Mouse (Mus musculus): ENCODE results near the gene Eif4e2.

Eif4e2 gene

DNA sequence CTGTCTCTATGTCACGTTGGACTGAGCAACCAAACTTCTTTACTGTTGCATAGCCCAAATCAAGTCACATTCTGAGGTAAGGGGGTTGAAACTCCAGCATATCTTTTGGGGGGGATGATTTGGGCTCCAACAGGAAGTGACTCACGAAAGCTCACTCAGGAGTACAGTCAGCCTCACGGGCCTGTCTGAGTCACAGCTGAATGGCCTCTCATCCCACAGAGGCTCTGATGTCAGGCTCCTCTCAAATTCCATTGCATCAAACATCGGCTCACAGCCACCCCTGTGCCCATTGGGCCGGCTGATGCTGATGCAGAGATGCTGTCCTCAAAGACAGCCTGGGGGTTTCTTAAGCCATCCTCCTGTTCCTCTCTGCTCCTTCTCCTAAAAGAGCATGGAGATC lies 32.8 kb upstream of the Eif4e2 start:
- Histone ChIP-seq H3K9me3 (ENCODE audit: low read length) (no peaks in the 10 kb centered on the region), H3K4me1 (replicated peaks; ENCODE audit: low read depth, low read length) (peaks cover 43% of the 10 kb centered on the region), H3K4me3 (replicated peaks; ENCODE audit: low read length) (no peak overlapping the region), H3K27me3 (ENCODE audit: insufficient read depth, low read length) (peaks cover 59% of the 10 kb centered on the region), H3K36me3 (ENCODE audit: insufficient read depth, low read length) (no peaks in the 10 kb centered on the region)
- no peak for TF ChIP-seq CTCF (conservative IDR thresholded peaks at IDR 0.05; ENCODE audit: low read length)
- no peak for TF ChIP-seq POU5F1 (IDR thresholded peaks at IDR 0.05; ENCODE audit: borderline replicate concordance, low read length)
- TF ChIP-seq NANOG (IDR thresholded peaks at IDR 0.05; ENCODE audit: borderline replicate concordance, low read length): no peak

DNA sequence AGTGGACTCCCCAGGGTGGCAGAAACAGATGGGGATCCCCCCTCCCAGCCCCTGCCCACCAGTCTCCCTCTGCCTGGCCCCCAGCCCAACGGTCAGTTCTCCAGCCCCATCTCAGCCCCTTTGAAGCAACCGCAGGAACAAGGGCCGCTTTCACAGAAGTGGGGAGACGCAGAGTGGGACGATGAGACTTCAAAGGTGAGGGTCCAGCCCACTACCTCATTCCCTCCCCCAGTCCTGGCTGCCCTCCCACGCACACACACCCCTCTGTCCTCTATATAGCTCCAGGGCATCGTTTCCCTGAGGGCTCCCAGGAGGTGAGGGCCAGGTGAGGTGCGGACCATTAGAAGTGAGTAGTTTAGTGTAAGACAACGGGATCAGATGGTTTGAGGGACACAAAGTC lies 30.7 kb upstream of the Eif4e2 start, which contains the start of gene Prss56:
Gene Prss56 (plus strand): TSS at position 301 of the 400 bp plus-strand sequence.
- Histone ChIP-seq H3K9me3 (ENCODE audit: low read length) (no peaks in the 10 kb centered on the region), H3K4me1 (replicated peaks; ENCODE audit: low read depth, low read length) (peaks cover 51% of the 10 kb centered on the region), H3K4me3 (replicated peaks; ENCODE audit: low read length) (peak within 1 kb of the TSS; percentile 67), H3K36me3 (ENCODE audit: insufficient read depth, low read length) (no peaks in the 10 kb centered on the region), H3K27me3 (ENCODE audit: insufficient read depth, low read length) (peaks cover 69% of the 10 kb centered on the region)
- TF ChIP-seq CTCF (conservative IDR thresholded peaks at IDR 0.05; ENCODE audit: low read length): no peak

DNA sequence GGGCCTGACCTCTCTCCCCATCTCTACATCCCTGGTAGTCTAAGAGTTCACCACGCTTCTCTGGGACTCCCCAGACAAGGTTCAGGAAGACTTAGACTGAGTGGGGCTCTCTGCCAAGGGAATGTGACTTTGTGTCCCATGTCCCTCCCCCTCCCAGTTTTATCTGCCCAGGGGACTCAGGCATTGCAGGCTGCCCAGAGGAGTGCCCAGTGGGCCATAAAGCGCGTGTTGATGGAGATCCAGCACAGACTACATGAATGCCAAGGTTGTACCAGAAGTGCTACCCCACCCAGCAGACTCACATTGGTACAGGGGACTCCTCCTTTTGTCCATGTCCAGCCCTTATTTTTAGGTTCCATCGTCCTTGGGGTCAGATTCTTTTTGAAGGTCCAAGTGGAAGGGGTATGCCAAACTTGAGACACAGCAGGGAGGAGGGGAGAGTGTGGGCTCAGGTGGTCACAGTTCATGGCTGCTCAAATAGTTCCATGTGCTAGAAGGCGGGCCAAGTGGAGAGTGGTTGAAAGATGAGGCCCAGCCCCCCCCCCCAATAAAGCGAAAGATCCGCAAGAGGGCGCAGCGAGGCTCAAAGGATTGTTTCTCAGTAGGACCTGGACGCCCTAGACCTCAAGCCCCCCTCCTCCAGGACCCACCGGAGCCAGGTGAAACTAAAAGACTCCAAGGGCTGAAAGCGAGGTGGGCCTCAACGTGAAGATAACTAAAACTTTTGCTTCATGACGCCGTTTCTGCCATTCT lies 29.5 kb upstream of the Eif4e2 start:
- Histone ChIP-seq H3K4me1 (replicated peaks; ENCODE audit: low read depth, low read length) (peaks cover 51% of the 10 kb centered on the region), H3K36me3 (ENCODE audit: insufficient read depth, low read length) (no peaks in the 10 kb centered on the region), H3K4me3 (replicated peaks; ENCODE audit: low read length) (peak overlapping the region; percentile 43; the same call in 1 of the 2 replicates), H3K9me3 (ENCODE audit: low read length) (no peaks in the 10 kb centered on the region), H3K27me3 (ENCODE audit: insufficient read depth, low read length) (peaks cover 78% of the 10 kb centered on the region)
- no peak for TF ChIP-seq CTCF (conservative IDR thresholded peaks at IDR 0.05; ENCODE audit: low read length)
- TF ChIP-seq NANOG (IDR thresholded peaks at IDR 0.05; ENCODE audit: borderline replicate concordance, low read length): no peak
- no peak for TF ChIP-seq POU5F1 (IDR thresholded peaks at IDR 0.05; ENCODE audit: borderline replicate concordance, low read length)

DNA sequence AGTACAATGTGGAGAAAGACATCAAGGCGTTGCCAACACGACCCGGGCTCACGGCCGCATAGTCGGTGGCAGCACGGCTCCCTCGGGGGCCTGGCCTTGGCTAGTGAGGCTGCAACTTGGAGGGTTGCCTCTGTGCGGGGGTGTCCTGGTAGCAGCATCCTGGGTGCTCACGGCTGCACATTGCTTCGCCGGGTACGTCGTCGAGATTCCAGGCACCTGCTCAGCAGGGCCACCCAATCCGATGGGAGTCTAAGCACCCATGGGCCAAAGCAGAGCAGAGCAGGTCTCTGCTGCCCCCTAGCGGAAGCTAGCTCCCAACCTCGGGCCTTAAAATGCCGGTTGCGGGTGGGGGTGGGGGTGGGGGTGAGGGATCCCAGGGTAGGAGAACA lies 29.0 kb upstream of the Eif4e2 start:
- Histone ChIP-seq H3K4me1 (replicated peaks; ENCODE audit: low read depth, low read length) (peaks cover 52% of the 10 kb centered on the region), H3K27me3 (ENCODE audit: insufficient read depth, low read length) (peaks cover 83% of the 10 kb centered on the region), H3K36me3 (ENCODE audit: insufficient read depth, low read length) (no peaks in the 10 kb centered on the region), H3K4me3 (replicated peaks; ENCODE audit: low read length) (peak overlapping the region; percentile 43; the same call in 1 of the 2 replicates), H3K9me3 (ENCODE audit: low read length) (no peaks in the 10 kb centered on the region)
- TF ChIP-seq NANOG (IDR thresholded peaks at IDR 0.05; ENCODE audit: borderline replicate concordance, low read length) (no peak), CTCF (conservative IDR thresholded peaks at IDR 0.05; ENCODE audit: low read length) (peak; percentile 38)

DNA sequence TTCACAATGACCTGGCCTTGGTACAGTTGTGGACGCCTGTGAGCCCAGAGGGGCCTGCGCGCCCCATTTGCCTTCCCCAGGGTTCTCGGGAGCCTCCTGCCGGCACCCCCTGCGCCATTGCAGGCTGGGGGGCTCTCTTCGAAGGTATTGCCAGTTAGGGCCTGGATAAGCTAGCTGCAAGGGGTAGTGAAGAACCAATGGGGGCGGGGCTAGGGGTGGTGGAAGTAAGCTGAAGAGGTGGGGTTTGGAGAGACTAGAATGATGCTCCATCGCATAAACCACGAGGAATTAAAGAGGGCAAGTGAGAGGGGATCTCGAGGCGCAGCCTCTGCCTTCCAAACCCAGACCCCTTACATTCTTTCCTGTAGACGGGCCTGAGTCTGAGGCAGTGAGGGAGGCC lies 28.2 kb upstream of the Eif4e2 start:
- Histone ChIP-seq H3K4me1 (replicated peaks; ENCODE audit: low read depth, low read length) (peaks cover 54% of the 10 kb centered on the region), H3K36me3 (ENCODE audit: insufficient read depth, low read length) (no peaks in the 10 kb centered on the region), H3K4me3 (replicated peaks; ENCODE audit: low read length) (peak overlapping the region; percentile 82), H3K27me3 (ENCODE audit: insufficient read depth, low read length) (peaks cover 78% of the 10 kb centered on the region), H3K9me3 (ENCODE audit: low read length) (no peaks in the 10 kb centered on the region)
- TF ChIP-seq POU5F1 (IDR thresholded peaks at IDR 0.05; ENCODE audit: borderline replicate concordance, low read length): no peak
- no peak; the same call in 1 of the 2 replicates for TF ChIP-seq CTCF (conservative IDR thresholded peaks at IDR 0.05; ENCODE audit: low read length)
- TF ChIP-seq NANOG (IDR thresholded peaks at IDR 0.05; ENCODE audit: borderline replicate concordance, low read length): no peak

DNA sequence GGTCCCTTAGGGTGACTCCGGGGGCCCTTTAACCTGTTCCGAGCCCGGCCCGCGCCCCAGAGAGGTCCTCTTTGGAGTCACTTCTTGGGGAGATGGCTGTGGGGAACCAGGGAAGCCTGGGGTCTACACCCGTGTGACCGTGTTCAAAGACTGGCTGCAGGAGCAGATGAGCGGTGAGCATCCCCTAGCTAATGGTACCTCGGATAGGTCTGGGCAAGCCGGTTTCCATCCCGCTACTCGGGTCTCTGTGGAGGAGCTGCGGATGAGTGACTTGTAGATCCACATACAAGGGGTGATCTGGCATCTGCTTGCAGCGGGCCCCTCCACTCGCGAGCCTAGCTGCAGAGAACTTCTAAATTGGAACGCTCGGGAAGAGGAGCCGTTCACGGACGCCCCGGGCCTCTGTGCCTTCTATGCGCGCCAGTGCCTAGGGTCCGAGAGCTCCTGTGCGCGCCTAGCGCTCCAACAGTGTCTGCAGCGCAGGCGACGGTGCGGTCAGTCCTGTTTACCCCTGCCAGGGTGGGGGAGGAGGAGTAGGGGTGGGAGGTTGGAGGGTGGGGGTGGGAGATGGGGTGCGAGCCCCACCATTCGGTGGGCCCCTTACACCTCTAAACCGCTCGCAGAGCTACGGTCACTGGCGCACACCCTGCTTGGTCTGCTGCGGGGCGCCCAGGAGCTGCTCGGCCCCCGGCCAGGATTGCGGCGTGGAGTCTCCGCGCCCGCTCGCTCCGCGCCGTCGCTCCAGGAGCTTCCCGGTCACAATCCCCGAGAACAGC lies 27.3 kb upstream of the Eif4e2 start:
- peak overlapping the region; percentile 82 for H3K4me3 ChIP-seq (replicated peaks; ENCODE audit: low read length)
- no peaks in the 10 kb centered on the region for H3K36me3 ChIP-seq (ENCODE audit: insufficient read depth, low read length)
- H3K9me3 ChIP-seq (ENCODE audit: low read length): no peaks in the 10 kb centered on the region
- peaks cover 63% of the 10 kb centered on the region for H3K4me1 ChIP-seq (replicated peaks; ENCODE audit: low read depth, low read length)
- H3K27me3 ChIP-seq (ENCODE audit: insufficient read depth, low read length): peaks cover 71% of the 10 kb centered on the region
- TF ChIP-seq POU5F1 (IDR thresholded peaks at IDR 0.05; ENCODE audit: borderline replicate concordance, low read length) (no peak), NANOG (IDR thresholded peaks at IDR 0.05; ENCODE audit: borderline replicate concordance, low read length) (no peak), CTCF (conservative IDR thresholded peaks at IDR 0.05; ENCODE audit: low read length) (no peak)

DNA sequence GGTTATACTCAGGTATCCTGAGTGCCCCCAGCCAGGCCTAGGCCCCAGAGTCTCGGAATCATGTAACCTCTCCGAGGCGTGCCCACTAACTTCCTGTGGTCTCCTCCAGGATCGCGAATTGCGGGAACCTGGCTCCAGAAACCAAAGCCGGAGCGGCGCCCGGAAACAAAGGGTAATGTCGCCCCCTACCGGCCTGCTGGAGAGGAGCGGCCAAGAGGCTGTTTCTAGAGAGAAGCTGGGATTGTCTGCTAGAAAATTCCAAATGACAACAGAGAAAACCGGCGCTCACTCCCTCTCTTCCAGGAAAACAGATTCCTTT lies 26.7 kb upstream of the Eif4e2 start:
- Histone ChIP-seq H3K4me1 (replicated peaks; ENCODE audit: low read depth, low read length) (peaks cover 68% of the 10 kb centered on the region), H3K9me3 (ENCODE audit: low read length) (no peaks in the 10 kb centered on the region), H3K4me3 (replicated peaks; ENCODE audit: low read length) (peak overlapping the region; percentile 82), H3K27me3 (ENCODE audit: insufficient read depth, low read length) (peaks cover 70% of the 10 kb centered on the region), H3K36me3 (ENCODE audit: insufficient read depth, low read length) (no peaks in the 10 kb centered on the region)
- no peak for TF ChIP-seq POU5F1 (IDR thresholded peaks at IDR 0.05; ENCODE audit: borderline replicate concordance, low read length)
- peak; percentile 93 for TF ChIP-seq CTCF (conservative IDR thresholded peaks at IDR 0.05; ENCODE audit: low read length)
- no peak for TF ChIP-seq NANOG (IDR thresholded peaks at IDR 0.05; ENCODE audit: borderline replicate concordance, low read length)

DNA sequence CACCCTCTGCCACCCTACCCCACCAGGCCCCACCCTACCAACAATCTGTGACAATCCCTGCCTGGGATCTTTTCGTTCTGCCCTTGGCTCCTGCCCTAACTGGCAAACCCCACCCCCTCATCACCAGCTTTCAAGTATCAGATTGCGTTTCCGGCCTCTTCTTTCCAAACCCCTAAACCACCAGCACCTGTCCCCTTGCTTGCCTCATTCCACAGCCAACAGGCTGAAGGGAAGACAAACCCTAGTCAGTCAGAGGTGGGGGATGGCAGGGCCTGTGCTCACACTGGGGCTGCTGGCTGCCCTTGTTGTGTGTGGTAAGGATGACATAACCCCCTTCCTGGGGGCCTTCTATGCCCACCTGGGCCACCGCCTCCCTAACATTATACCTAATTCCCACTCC lies 23.3 kb upstream of the Eif4e2 start, which contains the start of gene Chrnd:
Gene Chrnd (plus strand): TSS at position 179 of the 400 bp plus-strand sequence.
- TF ChIP-seq NANOG (IDR thresholded peaks at IDR 0.05; ENCODE audit: borderline replicate concordance, low read length): no peak
- no peak for TF ChIP-seq CTCF (conservative IDR thresholded peaks at IDR 0.05; ENCODE audit: low read length)
- TF ChIP-seq POU5F1 (IDR thresholded peaks at IDR 0.05; ENCODE audit: borderline replicate concordance, low read length): no peak

More for the DNA sequence above, 23.3 kb upstream of the Eif4e2 start, which contains the start of gene Chrnd:
- Histone ChIP-seq H3K4me1 (replicated peaks; ENCODE audit: low read depth, low read length) (peaks cover 49% of the 10 kb centered on the region), H3K36me3 (ENCODE audit: insufficient read depth, low read length) (no peaks in the 10 kb centered on the region), H3K4me3 (replicated peaks; ENCODE audit: low read length) (peak within 1 kb of the TSS; percentile 46; the same call in 1 of the 2 replicates), H3K27me3 (ENCODE audit: insufficient read depth, low read length) (peaks cover 57% of the 10 kb centered on the region), H3K9me3 (ENCODE audit: low read length) (no peaks in the 10 kb centered on the region)
